Comparison of ENCODE assay signal across 8 mouse cellular contexts in the genomic region with DNA sequence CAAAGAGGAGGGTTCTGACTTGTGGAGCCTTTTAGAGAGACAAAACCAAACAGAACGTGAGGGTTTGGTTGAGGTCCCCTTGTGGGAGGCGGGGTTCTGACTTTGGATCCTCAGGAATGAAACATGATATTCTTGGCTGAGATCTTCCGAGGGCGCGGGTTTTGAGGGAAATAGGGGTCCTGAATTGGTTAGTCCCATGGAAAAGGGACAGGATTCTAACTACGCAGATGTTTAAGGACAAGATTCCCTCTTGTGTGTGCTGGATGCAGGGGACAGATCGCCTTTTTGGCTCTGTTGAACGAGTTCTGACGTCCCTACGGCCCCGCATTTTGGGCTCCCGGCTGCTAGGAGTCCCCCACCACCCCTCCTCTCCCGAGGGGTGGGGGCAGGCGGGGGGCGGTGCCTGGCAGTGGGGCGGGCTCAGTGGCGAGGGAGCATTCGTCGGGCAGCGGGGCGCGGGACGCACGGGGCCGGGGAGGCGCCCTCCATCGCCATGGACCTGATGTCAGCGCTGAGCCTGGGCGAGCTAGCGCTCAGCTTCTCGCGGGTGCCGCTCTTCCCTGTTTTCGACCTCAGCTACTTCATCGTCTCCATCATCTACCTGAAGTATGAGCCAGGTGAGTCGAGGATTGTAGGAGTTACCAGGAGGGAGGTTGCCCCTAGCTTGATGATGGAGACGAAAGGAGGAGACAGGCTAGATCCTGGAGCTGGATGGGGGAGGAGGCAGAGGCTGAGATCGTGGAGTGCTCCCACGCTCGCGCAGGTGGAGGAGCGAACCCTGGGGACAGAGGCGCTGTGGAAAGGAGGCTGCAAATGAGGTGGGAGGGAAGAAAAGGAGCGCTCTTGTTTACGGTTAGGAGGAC. TPM values are rescaled to one million over a fixed set of nuclear protein-coding genes. Genes with fewer than 3 reads are reported as not detected.
DNase-seq lines count a peak whose midpoint lies in the region; ATAC-seq lines count a peak whose summit lies in the region.

A gene (plus strand): TSS at position 445 of the 863 bp plus-strand sequence.

- WGBS in hindbrain, embryonic 11.5 days = under 1% methylated on average over 45 of the region's 45 CpGs

- peak within 1 kb of the TSS; percentile 81 for H3K27ac ChIP-seq in hindbrain, embryonic 11.5 days (ENCODE audit: low read depth, low read length)

- peak within 1 kb of the TSS; percentile 73 for H3K9ac ChIP-seq in hindbrain, embryonic 11.5 days (ENCODE audit: low read depth, low read length)

- H3K36me3 ChIP-seq in hindbrain, embryonic 11.5 days (ENCODE audit: control insufficient read depth, insufficient read depth, low read length) = no peaks in the 10 kb centered on the region

- H3K4me3 ChIP-seq in hindbrain, embryonic 11.5 days (ENCODE audit: low read depth, low read length) = peak within 1 kb of the TSS; percentile 66

- H3K9me3 ChIP-seq in hindbrain, embryonic 11.5 days (ENCODE audit: control insufficient read depth, low read length) = no peaks in the 10 kb centered on the region

- peak; percentile 22 for ATAC-seq in hindbrain, embryonic 11.5 days (ENCODE audit: low FRiP score)

- peak within 1 kb of the TSS; percentile 93 for H3K4me2 ChIP-seq in hindbrain, embryonic 11.5 days (replicated peaks; ENCODE audit: low read depth, low read length)

- DNase-seq in Muller cell, postnatal 12 days (ENCODE audit: inconsistent ontology term) = peak; percentile 87
- DNase-seq in cerebellum, adult 9-11 months = peak; percentile 85
- peak; percentile 76 to 81 for DNase-seq in frontal cortex, postnatal 10 days (ENCODE audit: low spot score in 2 of 2)
- peak; percentile 74 for DNase-seq in hindbrain, embryonic 11.5 days (ENCODE audit: low spot score)
- peak; percentile 81 to 85 for DNase-seq in layer of hippocampus, postnatal 36 days
- peak; percentile 76 for DNase-seq in lung, postnatal 25 days (ENCODE audit: low spot score)
- peak; percentile 68 for DNase-seq in retina, embryonic 14.5 days (ENCODE audit: low spot score)
- DNase-seq in thymus, postnatal 4 days = peak; percentile 87

- H3K4me1 ChIP-seq in hindbrain, embryonic 11.5 days (replicated peaks; ENCODE audit: control insufficient read depth, insufficient read depth, low read length) = peaks cover 3% of the 10 kb centered on the region

- no peaks in the 10 kb centered on the region for H3K27me3 ChIP-seq in hindbrain, embryonic 11.5 days (ENCODE audit: control insufficient read depth, insufficient read depth, low read length)

RNA-seq across cellular contexts. Expression of the gene that starts here (rescaled TPM):
- 9.6 and 10.2 TPM in 2 replicates for polyA plus RNA-seq in hindbrain, embryonic 11.5 days (2014; fragmentation: Nextera tagmentation; extraction: Ambion mirVana)
- total RNA-seq in layer of hippocampus, postnatal 36 days (2021) = 100 to 1,000 TPM; 121 to 127 TPM

Comparison
In these comparisons a context has a peak if more than half of its experiments do, and no peak if none do; other contexts are left out.
1. Peak in every context shown above with its lines: DNase-seq, ATAC-seq, H3K4me3 ChIP-seq and H3K27ac ChIP-seq.